Mouse (Mus musculus) thymus, postnatal 36 days (tissue): ENCODE results near the gene Slc4a8.
A peak's percentile ranks its signal among the peaks of the same experiment; 100 is the strongest.
"Not testable (repeated sequence)": the region's sequence is repeated elsewhere in the genome, so short reads cannot be mapped to it uniquely, and the experiment has no call there.

Experiments used
- DNase-seq, 2 experiments: peaks; one replicate each; pipeline ENCODE4 v3.0.0; 2022; ENCODE audit warnings: mixed read lengths in 2 of 2

Gene Slc4a8

DNA sequence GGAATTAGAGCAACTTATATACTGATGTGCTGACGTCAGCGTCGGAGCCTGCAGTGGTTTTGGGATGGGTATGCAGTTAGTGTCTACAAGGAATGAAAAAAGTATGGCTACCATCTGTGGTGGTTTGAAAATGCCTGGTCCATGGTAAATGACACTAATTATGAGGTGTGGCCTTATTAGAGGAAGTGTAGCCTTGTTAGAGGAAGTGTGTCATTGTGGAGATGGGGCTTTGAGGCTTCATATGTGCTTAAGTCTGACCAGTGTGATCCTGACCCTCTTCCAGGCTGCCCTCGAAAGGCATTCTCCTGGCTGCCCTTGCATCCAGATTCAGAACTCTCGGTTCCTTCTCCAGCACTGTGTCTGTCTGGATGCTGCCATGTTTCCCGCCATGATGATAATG lies 18.3 kb upstream of the Slc4a8 start:
- no peak for DNase-seq

DNA sequence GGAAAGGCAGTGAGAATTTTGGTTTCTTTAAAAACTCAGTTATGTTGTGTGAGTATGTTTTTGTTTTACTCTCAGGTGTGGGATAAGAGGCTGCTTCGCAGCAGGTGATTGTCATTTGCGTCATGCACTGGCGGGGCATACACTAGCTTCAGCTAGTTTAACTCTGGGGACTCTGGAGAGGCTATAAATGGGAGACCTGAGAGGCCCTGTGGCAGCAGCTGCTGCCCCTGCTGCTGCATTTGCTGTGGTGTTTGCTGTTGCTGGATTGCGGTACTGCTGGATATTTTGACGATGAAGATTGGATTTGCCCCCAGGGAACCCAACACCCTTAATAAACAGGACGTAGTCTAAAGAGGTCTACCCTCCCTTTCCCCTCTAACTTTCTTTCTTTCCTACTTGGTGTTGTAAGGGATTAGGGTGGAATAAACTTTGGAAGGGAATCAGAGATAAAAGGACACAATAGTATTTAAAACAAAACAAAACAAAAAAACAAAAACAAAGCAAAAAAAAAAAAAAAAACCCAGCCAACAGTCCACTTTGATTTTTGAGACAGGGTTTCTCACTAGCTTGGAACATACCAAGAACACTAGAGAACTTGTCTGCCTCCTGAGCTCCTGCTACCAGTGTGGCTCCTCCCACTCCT lies 14.9 kb upstream of the Slc4a8 start:
- no peak for DNase-seq

DNA sequence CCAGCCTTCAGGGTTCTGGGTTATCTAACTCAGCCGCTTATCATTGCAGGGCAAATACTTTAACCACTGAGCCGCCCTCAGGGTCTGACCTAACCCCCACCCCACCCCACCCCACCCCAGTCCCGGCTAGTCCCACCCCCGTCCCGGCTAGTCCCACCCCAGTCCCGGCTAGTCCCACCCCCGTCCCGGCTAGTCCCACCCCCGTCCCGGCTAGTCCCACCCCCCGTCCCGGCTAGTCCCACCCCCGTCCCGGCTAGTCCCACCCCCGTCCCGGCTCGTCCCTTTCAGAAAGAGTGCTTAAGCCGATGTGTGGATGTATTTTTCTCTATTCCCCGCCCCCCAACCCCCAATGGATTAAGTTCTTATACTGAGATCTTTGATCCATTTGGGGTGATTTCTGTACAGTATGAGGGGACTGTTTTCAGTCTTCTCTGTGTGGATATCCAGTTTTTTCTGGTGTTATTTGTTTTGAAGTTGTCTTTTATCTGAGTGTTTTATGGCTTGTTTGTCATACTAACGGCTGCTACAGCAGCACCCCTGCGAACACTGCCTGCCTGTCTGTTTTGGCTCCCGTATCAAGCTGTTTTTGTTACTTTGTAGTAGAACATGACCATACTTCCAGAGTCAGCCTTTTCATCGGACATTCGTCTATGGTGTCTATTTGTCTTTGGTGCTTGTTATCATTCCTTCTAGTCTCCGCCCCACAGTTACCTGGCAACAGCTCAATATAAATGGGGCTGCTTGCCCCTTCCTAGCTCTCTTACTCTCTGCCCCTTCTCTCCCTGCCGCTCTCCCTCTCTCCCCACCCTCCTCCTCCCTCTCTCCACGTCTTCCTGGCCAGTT lies 14.2 kb upstream of the Slc4a8 start:
- DNase-seq: peak in 1 of 2 experiments; percentile 48

DNA sequence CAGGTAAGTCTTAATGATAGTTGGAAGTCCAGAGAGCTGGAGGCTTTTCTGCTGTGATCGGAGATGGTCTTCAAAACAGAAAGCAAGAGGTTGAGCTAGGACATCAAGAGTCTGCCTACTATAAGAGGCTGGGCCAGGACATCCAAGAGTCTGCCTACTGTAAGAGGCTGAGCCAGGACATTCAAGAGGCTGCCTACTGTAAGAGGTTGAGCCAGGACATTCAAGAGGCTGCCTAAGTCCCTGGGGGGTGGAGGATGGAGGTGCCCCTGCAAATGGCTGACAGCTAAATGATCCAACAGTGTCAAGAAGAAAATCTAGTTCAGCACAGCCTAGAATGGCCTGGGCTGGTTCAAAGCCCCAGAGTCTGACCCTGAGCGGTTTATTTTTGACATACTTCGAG lies 13.0 kb upstream of the Slc4a8 start:
- no peak for DNase-seq

DNA sequence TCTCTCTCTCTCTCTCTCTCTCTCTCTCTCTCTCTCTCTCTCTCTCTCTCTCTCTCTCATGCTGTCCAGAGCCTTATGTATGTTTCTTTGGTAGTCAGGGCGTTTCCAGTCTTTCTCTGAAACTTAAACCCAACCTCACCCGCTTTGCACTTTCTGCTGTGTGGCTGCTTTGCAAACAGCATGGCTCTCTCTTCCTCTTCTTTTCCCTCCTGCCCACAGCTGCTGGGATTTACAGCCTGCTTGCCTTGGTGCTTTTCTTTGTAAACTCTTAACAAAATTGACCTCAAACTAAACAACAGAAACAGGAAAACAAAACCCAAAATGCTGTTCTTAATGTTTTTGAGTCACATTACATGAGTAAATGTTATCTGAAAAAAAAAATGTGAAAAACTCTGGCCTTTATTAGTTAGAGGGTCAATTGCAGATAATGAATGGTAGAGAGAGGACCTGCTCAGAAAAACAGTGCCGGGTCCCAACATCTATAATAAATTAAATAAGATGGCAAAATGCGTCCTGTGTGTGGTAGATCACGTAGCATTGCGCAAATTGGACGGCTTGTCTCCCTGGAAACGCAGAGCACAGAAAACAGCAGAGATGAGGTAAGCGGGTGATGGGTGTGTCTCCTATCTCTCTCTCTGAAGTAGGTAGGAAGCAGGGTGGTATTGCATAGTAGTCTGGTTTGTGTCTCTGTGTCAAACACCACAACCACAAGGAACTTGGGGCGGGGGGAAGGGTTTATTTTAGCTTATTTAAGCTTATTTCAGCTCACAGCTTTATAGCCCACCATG lies 11.6 kb upstream of the Slc4a8 start:
- peak in 1 of 2 experiments; percentile 18 for DNase-seq

DNA sequence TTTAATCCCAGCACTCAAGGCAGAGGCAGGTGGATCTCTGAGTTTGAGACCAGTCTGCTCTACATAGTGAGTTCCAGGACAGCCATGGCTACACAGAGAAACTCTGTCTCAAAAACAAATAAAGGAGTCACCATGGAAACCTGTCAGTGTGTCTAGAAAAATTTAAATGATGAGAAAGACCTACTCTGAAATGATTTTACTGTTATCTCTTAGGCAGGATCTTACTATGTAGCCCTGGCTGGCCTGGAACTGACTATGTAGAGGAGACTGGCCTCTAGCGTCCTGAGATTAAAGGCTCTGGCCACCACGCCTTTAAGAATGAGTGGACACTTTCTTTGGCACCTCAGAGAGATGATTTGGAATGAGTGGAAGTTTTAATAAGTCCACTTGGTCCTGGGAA lies 9.1 kb upstream of the Slc4a8 start:
- no peak for DNase-seq

DNA sequence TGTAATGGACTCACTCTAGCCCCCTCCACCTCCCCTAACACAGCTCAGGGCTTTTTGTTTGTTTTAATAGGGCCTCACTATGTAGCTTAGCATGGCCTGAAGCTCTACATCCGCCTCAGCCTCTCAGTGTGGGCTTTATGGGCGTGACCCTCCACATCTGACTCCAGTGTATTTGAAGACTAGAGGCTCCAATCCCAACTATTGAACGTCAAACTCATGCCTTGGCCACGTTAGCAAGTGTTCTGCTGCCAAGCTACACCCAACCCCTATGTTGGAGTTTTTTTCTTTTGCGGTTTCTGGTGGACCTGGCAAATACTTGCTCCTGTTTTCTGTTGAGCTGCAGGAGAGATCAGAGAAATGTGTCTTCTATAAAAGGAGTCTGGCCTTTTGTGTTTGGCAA lies 8.5 kb upstream of the Slc4a8 start:
- no peak for DNase-seq

DNA sequence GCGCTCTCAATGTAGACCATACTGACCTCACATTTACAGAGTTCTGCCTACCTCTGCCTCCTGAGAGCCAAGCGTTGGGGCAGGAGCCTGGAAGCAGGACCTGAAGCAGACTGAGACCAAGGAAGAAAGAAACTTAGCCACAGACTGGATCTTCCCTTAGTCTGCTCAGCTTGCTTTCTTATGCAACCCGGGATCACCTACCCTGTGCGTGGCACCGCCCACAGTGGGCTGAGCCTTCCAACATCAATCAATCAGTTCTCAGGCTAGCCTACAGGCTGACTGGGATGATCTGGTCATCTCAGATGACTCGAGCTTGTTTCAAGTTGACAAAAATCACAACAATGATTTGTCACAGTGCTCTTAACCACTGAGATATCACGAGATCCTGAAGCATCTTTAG lies 7.5 kb upstream of the Slc4a8 start:
- no peak for DNase-seq

DNA sequence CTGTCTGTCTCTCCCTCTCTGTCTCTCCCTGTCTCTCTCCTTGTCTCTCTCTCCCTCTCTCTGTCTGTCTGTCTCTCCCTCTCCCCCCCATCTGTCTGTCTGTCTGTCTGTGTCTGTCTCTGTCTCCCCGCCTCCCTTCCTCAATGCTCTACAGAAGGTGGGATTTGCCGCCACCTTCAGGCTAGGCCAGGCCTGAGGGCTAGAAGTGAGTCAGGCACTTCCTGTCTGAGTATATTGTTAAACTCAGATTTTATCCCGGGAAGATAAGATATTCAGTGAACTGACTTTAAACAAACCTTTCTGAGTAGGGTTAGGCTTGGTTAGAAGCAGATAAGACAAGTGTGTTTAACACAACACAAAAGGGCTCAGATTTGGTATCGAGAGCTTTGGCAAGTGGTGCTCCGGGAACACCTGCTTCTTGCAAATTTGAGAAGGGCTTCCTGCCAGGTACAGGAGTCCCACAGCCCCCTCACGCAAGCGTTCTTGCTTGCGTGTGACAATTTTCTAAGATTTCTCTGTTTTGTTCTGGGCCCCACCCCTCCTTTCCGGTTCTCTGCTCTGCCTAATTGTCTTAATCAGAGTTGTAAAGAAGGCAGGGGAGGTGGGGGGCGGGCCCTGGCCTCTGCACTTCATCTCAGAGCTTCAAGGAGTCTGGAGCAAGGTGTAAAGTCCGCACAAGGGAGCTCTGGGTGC lies 6.6 kb upstream of the Slc4a8 start:
- peak; percentile 78 to 81 for DNase-seq

DNA sequence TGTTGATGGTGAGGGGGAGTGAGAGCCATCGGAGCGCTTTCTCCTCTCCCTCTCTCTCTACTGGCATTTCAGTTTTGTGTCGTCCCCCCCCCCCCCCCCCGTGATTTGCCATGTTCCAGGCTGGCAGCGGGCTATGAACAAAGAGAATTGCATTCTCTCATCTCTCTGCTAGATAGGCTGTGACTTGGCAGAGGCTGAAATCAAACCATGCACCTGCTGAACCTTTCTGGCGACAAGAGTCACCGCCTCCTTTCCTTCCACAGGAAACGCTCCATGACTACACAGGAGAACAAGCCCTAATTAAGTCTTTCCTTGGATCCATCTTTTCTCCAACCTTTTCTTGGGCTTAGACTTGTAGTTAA lies 6.1 kb upstream of the Slc4a8 start:
- DNase-seq: no peak

DNA sequence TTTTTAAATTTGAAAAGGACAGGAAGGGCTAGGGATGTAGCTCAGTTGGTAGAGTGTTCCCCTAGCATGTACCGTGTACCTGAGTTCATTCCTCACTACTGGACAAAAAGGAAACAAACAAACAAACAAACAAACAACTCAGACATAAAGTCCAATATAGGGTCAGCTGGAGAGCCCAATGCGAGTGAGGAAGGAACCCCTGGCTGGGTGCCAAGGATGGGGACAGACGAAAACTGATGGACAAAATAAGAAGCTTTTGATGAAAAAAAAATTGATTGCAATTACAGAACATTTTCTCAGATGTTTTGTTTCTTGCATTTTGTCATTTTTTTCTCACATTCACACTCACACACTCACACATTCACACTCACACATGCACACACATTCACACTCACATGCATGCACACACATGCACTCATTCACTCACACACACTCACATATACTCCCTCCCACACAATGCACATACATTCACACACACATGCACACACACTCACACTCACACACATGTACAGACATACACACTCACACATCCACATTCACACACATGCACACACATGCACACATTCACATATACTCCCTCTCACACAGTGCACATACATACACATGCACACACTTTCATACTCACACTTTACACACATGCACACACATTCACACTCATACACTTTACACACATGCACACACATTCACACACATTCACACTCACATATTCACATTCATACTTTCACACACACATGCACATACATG lies 5.5 kb upstream of the Slc4a8 start:
- no peak for DNase-seq

DNA sequence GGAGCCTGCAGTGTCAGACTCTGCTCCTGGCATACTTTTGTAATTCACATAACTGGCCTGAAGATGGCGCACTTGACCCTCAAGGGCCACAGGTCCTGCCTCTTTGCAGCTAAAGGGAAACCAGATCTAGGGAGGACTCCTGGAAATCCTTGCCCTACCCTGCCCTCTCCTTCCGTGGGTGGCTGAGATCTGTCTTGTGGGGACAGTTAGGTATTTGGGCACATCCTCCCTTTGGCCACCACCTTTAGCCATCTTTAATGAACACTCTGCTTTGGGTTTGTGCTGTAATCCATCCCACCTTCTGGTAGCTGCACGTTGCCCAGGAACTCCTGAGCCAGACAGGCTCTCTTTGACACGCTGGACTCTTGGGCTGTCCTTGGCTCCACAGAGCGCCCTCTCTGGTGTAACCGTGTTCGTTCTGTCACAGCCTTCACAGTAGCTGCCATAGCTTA lies 4.0 kb upstream of the Slc4a8 start:
- DNase-seq: peak; percentile 40 to 44

DNA sequence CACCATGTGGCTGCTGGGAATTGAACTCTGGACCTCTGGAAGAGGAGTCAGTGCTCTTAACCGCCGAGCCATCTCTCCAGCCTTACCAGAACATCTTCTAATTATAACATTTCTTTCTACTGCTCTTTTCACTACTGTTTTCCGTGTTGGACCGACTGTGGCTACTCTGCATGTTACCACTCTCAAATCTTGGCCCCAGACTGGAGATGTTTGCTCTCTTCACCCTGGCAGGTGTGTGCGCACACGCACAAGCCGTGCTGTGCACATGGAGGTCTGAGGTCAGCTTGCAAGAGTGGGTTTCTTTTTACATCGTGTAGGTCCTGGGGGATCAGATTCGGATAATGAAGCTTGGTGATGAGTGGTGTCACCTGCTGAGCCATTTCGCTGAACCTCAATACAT lies 2.3 kb upstream of the Slc4a8 start:
- no peak for DNase-seq

DNA sequence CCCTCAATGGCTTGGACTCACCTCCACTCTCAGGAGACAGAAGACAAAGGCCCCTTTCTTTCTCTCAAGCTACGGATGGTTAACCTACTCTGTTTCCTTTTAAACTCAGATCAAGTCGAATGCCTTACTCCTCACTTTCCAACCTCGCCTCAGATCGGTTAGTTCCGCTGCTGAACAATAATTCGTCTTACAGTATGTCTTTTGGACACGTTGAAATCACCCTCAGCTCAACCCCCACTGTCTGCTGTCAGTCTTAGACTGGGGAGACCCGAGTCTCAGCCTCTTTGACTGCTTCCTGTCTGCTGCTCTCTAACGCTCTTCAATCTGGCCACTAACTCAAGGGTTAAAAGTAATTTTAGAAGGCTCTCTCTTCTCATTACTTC lies 520 bp upstream of the Slc4a8 start:
- DNase-seq: no peak

DNA sequence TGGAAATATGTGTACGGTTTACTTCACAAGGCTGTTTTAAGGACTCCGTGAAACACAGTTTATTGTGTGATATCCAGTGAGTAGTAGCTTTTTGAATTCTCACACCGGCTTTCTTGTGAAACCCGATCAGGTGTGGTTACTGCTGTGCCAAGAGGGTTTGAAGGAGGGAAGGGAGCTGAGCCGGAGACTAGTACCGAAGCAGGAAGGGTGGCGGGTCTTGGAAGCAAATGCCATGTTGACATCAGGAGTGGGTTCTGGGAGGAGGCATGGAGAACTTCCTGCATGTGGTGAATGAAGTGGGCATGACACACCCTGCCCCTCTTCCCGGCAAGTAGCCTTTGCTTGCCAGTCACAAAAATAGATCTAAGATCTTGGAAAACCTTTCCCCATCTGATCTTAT lies 1.1 kb downstream of the Slc4a8 start:
- DNase-seq: no peak

DNA sequence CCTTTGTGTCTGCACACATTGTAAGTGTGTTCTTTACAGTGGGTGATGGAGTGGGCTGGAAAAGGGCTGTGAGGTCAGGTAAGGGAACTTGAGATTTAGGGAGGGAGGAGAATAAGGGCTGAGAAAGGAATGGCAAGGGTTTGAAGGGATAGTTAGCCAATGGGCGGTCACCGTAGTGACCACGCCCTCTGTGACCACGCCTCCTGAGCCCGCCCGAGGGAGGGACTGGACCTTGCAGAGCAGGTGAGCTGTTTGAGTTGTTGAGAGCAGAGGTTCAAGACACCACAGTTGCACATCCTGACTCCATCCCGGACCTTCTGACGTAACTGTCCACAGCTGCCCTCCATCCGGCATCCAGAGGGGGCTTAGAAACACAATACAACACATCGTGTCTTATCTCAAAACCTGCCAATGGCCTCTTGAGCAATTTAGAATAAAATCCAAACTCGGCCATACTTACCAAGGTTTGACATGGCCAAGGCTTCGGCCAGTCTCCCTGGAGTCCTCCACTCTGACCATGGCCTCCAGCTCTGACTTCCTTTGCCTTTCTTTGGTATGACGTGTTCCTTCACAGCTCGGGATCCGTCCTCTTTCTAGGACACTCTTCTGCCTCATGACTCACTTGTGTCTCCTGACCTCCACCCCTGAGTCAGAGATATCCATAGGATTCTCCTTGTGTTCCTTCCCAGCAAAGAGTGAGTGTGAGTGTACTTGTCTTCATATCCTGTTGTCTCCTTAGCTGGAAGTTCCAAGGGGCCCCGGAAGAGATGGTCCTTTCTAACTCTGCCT lies 2.8 kb downstream of the Slc4a8 start:
- DNase-seq: no peak

DNA sequence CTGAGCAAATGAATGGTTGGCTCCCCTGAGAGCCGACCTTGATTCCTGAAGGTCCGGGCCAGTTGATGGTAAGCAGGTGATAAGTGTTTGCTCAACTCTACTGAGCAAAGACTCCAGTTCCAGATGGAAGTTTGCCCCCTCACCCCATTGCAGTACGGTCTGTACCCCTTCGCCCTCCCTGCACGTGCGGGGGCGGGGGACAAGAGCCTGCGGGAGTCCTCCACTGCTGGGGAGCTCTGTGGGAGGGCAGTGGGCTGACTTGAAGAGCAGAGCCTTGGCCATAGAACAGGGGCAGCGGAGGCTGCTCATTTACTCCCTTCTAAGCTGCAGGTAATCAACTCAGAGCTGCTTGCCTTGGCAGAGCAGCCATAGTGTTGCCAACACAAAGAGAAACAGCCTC lies 5.3 kb downstream of the Slc4a8 start:
- DNase-seq: no peak

DNA sequence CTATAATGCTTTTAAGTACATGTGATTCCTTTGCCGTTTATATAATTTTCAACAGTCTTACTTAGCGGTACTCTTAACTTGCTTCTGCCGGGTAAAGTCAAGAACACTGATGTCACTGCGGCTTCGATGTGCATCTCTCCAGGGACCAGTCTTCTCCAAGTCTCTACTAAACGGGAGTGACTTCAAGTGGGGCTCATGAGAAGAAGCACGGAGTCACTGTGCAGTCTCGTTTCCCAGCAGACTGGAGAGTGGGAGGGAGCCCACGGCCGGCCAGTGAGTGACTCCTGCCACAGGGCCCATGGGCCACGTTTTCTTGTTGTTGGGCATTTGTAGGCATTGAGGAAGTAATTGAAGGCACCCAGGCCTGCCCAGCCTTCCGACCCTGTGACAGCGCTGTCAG lies 6.3 kb downstream of the Slc4a8 start:
- no peak for DNase-seq

DNA sequence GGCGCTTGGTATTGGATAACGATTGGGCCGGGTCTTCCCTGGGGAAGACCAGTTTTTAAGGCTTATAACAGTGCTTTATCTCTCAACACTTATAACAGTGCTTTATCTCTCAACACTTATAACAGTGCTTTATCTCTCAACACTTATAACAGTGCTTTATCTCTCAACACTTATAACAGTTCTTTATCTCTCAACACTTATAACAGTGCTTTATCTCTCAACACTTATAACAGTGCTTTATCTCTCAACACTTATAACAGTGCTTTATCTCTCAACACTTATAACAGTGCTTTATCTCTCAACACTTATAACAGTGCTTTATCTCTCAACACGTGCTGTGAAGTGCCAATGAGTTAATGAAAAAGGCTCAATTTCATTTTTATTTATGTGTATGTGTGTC lies 7.5 kb downstream of the Slc4a8 start:
- not testable (repeated sequence) for DNase-seq

DNA sequence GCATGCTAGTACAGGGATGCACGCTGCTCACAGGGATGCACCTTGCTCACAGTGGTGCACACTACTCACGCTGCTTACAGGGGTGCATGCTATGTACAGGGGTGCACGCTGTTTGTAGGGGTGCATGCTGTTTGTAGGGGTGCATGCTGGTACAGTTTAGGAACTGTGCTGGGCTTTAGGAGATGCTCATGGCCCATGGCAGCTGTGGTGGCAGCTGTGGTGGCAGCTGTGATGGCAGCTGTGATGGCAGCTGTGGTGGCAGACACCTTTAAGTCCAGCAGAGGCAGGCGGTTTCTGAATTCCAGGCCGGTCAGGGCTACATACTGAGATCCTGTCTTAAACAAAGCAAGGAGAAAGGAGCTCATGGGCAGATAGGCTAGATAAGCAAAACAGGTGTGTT lies 8.8 kb downstream of the Slc4a8 start:
- DNase-seq: no peak

DNA sequence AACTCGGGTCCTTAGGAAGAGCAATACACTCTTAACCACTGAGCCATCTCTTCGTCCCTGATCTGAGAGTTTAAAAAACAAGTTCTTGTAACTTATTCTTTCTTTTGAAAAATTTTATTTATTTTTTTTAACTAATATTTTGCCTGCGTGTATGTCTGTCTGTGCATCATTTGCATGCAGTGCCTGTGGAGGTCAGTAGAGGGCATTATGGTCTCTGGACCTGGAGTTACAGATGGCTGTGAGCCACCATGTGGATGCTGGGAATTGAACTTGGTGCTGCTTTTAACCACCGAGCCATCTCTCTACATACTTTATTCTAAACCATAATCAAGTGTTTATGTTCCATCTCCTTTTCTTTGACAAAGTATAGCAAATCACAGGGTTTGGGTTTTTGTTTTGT lies 11.1 kb downstream of the Slc4a8 start:
- no peak for DNase-seq

DNA sequence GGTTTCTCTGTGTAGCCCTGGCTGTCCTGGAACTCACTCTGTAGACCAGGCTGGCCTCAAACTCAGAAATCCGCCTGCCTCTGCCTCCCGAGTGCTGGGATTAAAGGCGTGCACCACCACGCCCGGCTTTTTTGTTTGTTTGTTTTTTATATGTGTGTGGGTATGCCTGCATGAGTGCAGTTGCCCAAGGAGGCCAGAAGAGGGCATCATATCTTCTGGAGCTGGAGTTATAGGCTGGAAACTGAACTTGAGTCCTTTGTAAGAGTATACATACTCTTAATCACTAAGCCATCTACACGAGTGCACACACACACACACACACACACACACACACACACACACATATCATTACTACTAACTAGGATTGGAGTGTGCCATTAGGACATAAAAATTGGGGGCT lies 12.3 kb downstream of the Slc4a8 start:
- not testable (repeated sequence) for DNase-seq
